Mouse (Mus musculus): ENCODE data around the gene Slc2a2.

- TF ChIP-seq CTCF (IDR thresholded peaks at IDR 0.05; ENCODE audit: low read depth, low read length): no peak
- no peak for TF ChIP-seq POLR2AphosphoS5 (IDR thresholded peaks at IDR 0.05; ENCODE audit: insufficient replicate concordance, low read depth, low read length)
- peak; percentile 89 for TF ChIP-seq TAL1 (conservative IDR thresholded peaks at IDR 0.05; ENCODE audit: low read depth, low read length)
Observed at GRCm38 (mm10) chr3:28775958-28776357, 78.3 kb downstream of the Slc2a2 start.
